Mouse (Mus musculus) MEL (cell line): ENCODE data around the gene Ccdc125. TPM values are rescaled to one million over a fixed set of nuclear protein-coding genes. Genes with fewer than 3 reads are reported as not detected.
A peak's percentile ranks its signal among the peaks of the same experiment; 100 is the strongest.

Experiments used
- DNase-seq: peaks from one replicate; pipeline ENCODE4 v3.0.0; 2011; ENCODE audit warnings: low read depth, low spot score
- H3K27ac ChIP-seq: 2 replicates; pipeline ENCODE4 v1.5.1; 2012; ENCODE audit warnings: low read depth, mild to moderate bottlenecking, control low read depth, low read length, moderate library complexity; ENCODE audit not compliant: control insufficient read depth
- H3K27me3 ChIP-seq, 2 experiments: fragments of 150-350 bp in 1 of 2; sonication (generic) in 1 of 2; 2 replicates each; pipeline ENCODE4 v1.6.1; 2012; ENCODE audit warnings: low read length in 2 of 2, mild to moderate bottlenecking in 2 of 2, improper control_type of control experiment in 1 of 2, moderate library complexity in 1 of 2; ENCODE audit not compliant: insufficient read depth in 2 of 2, control insufficient read depth in 1 of 2
- H3K36me3 ChIP-seq, 2 experiments: 2 replicates each; pipeline ENCODE4 v1.6.1; 2012 to 2014; ENCODE audit warnings: low read length in 2 of 2, improper control_type of control experiment in 1 of 2, inconsistent platforms in 1 of 2, mild to moderate bottlenecking in 1 of 2; ENCODE audit not compliant: insufficient read depth in 2 of 2, control insufficient read depth in 1 of 2
- H3K4me1 ChIP-seq, 2 experiments: fragments of 150-350 bp in 1 of 2; sonication (generic) in 1 of 2; 2 replicates each; pipeline ENCODE4 v1.6.1; 2012; ENCODE audit warnings: low read length in 2 of 2, improper control_type of control experiment in 1 of 2, mild to moderate bottlenecking in 1 of 2; ENCODE audit not compliant: insufficient read depth in 2 of 2, control insufficient read depth in 1 of 2
- H3K4me3 ChIP-seq, 2 experiments: fragments of 150-350 bp in 1 of 2; sonication (generic) in 1 of 2; 2 replicates each; pipeline ENCODE4 v1.5.1; 2012; ENCODE audit warnings: low read depth in 2 of 2, low read length in 2 of 2, mild to moderate bottlenecking in 2 of 2, moderate library complexity in 2 of 2, control low read depth in 1 of 2, improper control_type of control experiment in 1 of 2; ENCODE audit not compliant: control insufficient read depth in 1 of 2, insufficient read depth in 1 of 2
- H3K79me2 ChIP-seq: 2 replicates; pipeline ENCODE4 v1.6.1; 2012; ENCODE audit warnings: mild to moderate bottlenecking, low read length, moderate library complexity; ENCODE audit not compliant: control insufficient read depth, poor library complexity, insufficient read depth
- H3K9ac ChIP-seq: 2 replicates; pipeline ENCODE4 v1.6.1; 2012; ENCODE audit warnings: low read depth, mild to moderate bottlenecking, control low read depth, low read length, moderate library complexity; ENCODE audit not compliant: control insufficient read depth, poor library complexity, severe bottlenecking
- H3K9me3 ChIP-seq: fragments of 150-350 bp; sonication (generic); replicated peaks from 2 replicates; pipeline ENCODE4 v1.6.1; 2012; ENCODE audit warnings: mild to moderate bottlenecking, low read length, improper control_type of control experiment, moderate library complexity; ENCODE audit not compliant: insufficient read depth
- BHLHE40 ChIP-seq: IDR thresholded peaks from 2 replicates; pipeline ENCODE4 v1.6.1; 2012; ENCODE audit warnings: low read depth, mild to moderate bottlenecking, inconsistent platforms, low read length, improper control_type of control experiment, borderline replicate concordance
- CHD2 ChIP-seq: IDR thresholded peaks from 2 replicates; pipeline ENCODE4 v1.6.1; 2011; ENCODE audit warnings: low read length, improper control_type of control experiment
- CTCF ChIP-seq, 3 experiments: IDR thresholded peaks in 2 of 3; conservative IDR thresholded peaks in 1 of 3; 2 replicates each; pipeline ENCODE4 v1.5.1; 2011 to 2012; ENCODE audit warnings: low read length in 3 of 3, low read depth in 2 of 3, mild to moderate bottlenecking in 2 of 3, improper control_type of control experiment in 1 of 3, inconsistent platforms in 1 of 3, mixed read lengths in 1 of 3, moderate library complexity in 1 of 3; ENCODE audit not compliant: control insufficient read depth in 1 of 3, insufficient read depth in 1 of 3, poor library complexity in 1 of 3, severe bottlenecking in 1 of 3
- JUND ChIP-seq: IDR thresholded peaks from 2 replicates; pipeline ENCODE4 v1.6.1; 2011; ENCODE audit warnings: low read depth, mild to moderate bottlenecking, improper control_type of control experiment, low read length
- KAT2A ChIP-seq: conservative IDR thresholded peaks from 2 replicates; pipeline ENCODE4 v1.6.1; 2012; ENCODE audit warnings: low read depth, low read length, improper control_type of control experiment, inconsistent platforms
- MAX ChIP-seq: IDR thresholded peaks from 2 replicates; pipeline ENCODE4 v1.6.1; 2011; ENCODE audit warnings: low read length, improper control_type of control experiment
- MYB ChIP-seq: IDR thresholded peaks from 2 replicates; pipeline ENCODE4 v1.6.1; 2011; ENCODE audit warnings: mild to moderate bottlenecking, low read depth, low read length, improper control_type of control experiment
- NELFE ChIP-seq: IDR thresholded peaks from 2 replicates; pipeline ENCODE4 v1.6.1; 2011; ENCODE audit warnings: low read depth, low read length, improper control_type of control experiment
- RCOR1 ChIP-seq: IDR thresholded peaks from 2 replicates; pipeline ENCODE4 v1.6.1; 2012; ENCODE audit warnings: low read depth, mild to moderate bottlenecking, inconsistent platforms, low read length, improper control_type of control experiment
- SIN3A ChIP-seq: IDR thresholded peaks from 2 replicates; pipeline ENCODE4 v1.6.1; 2012; ENCODE audit warnings: low read length, improper control_type of control experiment, inconsistent platforms
- SMC3 ChIP-seq: IDR thresholded peaks from 2 replicates; pipeline ENCODE4 v1.6.1; 2011; ENCODE audit warnings: low read depth, low read length, improper control_type of control experiment
- TBP ChIP-seq: IDR thresholded peaks from 2 replicates; pipeline ENCODE4 v1.8.0; 2011; ENCODE audit warnings: low read depth, low read length, improper control_type of control experiment
- TCF12 ChIP-seq: IDR thresholded peaks from 2 replicates; pipeline ENCODE4 v1.6.1; 2014; ENCODE audit warnings: low read depth, mild to moderate bottlenecking, inconsistent platforms, low read length, improper control_type of control experiment, moderate library complexity
- UBTF ChIP-seq: IDR thresholded peaks from 2 replicates; pipeline ENCODE4 v1.6.1; 2012; ENCODE audit warnings: low read depth, mild to moderate bottlenecking, inconsistent platforms, low read length, improper control_type of control experiment, moderate library complexity, borderline replicate concordance; ENCODE audit not compliant: insufficient read depth
- USF1 ChIP-seq: IDR thresholded peaks from 2 replicates; pipeline ENCODE4 v1.6.1; 2014; ENCODE audit warnings: low read depth, mild to moderate bottlenecking, inconsistent platforms, low read length, improper control_type of control experiment, moderate library complexity
- USF2 ChIP-seq, 2 experiments: IDR thresholded peaks; 2 replicates each; pipeline ENCODE4 v1.6.1; 2011 to 2012; ENCODE audit warnings: improper control_type of control experiment in 2 of 2, low read length in 2 of 2, borderline replicate concordance in 1 of 2, inconsistent platforms in 1 of 2, low read depth in 1 of 2, mild to moderate bottlenecking in 1 of 2; ENCODE audit not compliant: insufficient read depth in 1 of 2
- ZKSCAN1 ChIP-seq: IDR thresholded peaks from 2 replicates; pipeline ENCODE4 v1.6.1; 2012; ENCODE audit warnings: low read depth, mild to moderate bottlenecking, inconsistent platforms, low read length, improper control_type of control experiment, moderate library complexity
- ZMIZ1 ChIP-seq: IDR thresholded peaks from 2 replicates; pipeline ENCODE4 v1.6.1; 2012; ENCODE audit warnings: low read depth, mild to moderate bottlenecking, inconsistent platforms, low read length, improper control_type of control experiment, moderate library complexity
- polyA plus RNA-seq, 2 experiments: library from polyadenylated mRNA; stranded (reverse) in 1 of 2; unstranded in 1 of 2; fragments of >175 nt in 1 of 2; fragments of >200 nt in 1 of 2; gene quantifications; 2 replicates each; pipeline versions ENCODE4 v1.2.1 to v1.2.4; 2012; ENCODE audit warnings: low replicate concordance in 2 of 2, low read depth in 1 of 2; ENCODE audit not compliant: insufficient read length in 2 of 2, insufficient read depth in 1 of 2, missing spikeins in 1 of 2
- total RNA-seq: library from RNA; depleted of rRNA; stranded (reverse); fragments of 300-350 nt; gene quantifications from 2 replicates; pipeline ENCODE4 v1.2.3, GENCODE M21; 2012; rRNA removed

Ccdc125 gene
- total and polyA plus RNA-seq, 3 experiments, result 0.29 TPM; not detected in 2

DNA sequence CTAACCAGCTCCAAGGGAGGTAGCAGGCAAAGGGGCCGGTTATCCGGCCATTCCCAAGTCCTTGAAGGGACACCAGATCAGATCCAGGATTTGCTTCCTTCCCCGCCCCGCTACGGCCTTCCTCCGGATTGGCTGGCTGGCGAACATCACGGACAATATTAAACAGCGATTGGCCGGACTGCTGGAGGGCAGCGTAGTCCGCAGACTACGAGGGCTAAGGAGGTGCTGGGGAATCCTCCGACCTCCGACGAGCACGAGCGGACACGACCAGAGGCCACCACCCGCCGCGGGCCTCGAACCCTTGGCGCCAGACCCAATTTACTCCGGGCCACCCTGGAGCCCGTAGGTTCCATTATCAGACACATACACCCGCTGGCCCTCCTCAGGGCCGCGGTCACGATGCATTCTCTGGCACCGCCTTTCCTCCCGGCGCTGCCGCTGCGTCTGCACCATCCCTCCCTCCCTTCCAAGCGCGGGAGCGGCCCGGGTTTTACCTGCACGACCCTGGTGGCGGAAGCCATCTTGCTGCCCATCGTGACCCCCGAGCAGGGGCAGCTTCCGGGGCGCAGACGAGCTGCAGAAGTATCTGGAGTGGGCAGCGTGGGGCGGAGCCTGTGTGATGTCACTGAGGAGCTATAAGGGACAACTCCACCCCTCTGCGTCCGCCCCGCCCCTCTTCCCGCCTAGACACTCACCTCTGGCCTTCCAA, 74.7 kb downstream of the Ccdc125 start, which contains the start of gene Mrps36 (continued):
- TF ChIP-seq UBTF (no peak), CTCF (IDR thresholded peaks at IDR 0.05 in 2 of 3, conservative IDR thresholded peaks at IDR 0.05 in 1 of 3; ENCODE audit: control insufficient read depth in 1 of 3, insufficient read depth in 1 of 3, low read depth in 2 of 3, low read length in 3 of 3, poor library complexity in 1 of 3, severe bottlenecking in 1 of 3) (no peak), MYB (no peak), USF1 (no peak), NELFE (no peak; the same call in none of the 2 replicates), CHD2 (no peak), ZMIZ1 (0 out of 2 replicates have a peak, but pooled peaks have one; percentile 37), TBP (peak; percentile 91), KAT2A (no peak), SIN3A (peak; percentile 70), ZKSCAN1 (no peak), MAX (peak; percentile 49; the same call in 1 of the 2 replicates), TCF12 (no peak; the same call in 1 of the 2 replicates), USF2 (IDR thresholded peaks at IDR 0.05; ENCODE audit: borderline replicate concordance in 1 of 2, insufficient read depth in 1 of 2, low read depth in 1 of 2, low read length in 2 of 2) (no peak), JUND (no peak), BHLHE40 (no peak), SMC3 (no peak)

DNA sequence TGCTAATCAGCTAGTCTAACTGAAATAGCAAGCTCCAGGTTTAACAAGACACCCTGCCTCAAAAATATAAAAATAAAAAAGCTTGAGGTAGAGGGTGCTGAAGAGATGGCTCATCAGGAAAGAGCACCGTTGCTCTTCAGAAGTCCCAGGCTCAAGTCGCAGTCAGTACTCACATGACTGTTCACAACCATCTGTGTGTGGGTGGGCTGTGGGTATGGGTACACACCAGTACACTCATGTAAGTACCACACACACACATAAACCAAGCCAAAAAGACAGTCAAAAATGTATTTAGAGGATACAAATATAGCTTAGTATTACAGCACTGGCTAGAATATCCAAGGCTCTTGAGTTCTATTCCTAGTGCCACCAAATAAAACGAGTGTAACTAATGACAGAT, 76.6 kb downstream of the Ccdc125 start:
- Histone ChIP-seq H3K27me3 (no peaks in the 10 kb centered on the region), H3K79me2 (peaks cover 15% of the 10 kb centered on the region)
- TF ChIP-seq NELFE (no peak), USF1 (no peak), RCOR1 (no peak), MYB (no peak), MAX (no peak)
- TF ChIP-seq, all 39 proteins: peak for 0
- Histone ChIP-seq H3K9me3 (no peaks in the 10 kb centered on the region), H3K4me1 (peaks cover 11 to 33% of the 10 kb centered on the region in 2 experiments), H3K9ac (no peak overlapping the region), H3K36me3 (peaks cover 0 to 32% of the 10 kb centered on the region in 2 experiments; a peak in 2 of 4 replicates), H3K4me3 (no peak overlapping the region), H3K27ac (no peak overlapping the region)
- DNase-seq, result no peak

Other genes with a start within 250 kb of the Ccdc125 start
- not detected in 2 replicates for gene Naip1, start 216.8 kb upstream of the Ccdc125 start, total RNA-seq
- under 1 TPM in 1 of 2 experiments, not detected in 1; 0.01 TPM for gene Naip1, start 216.8 kb upstream of the Ccdc125 start, polyA plus RNA-seq
- gene Gtf2h2, start 177.1 kb upstream of the Ccdc125 start, total RNA-seq, result 43.0 and 47.2 TPM in 2 replicates
- gene Gtf2h2, start 177.1 kb upstream of the Ccdc125 start, polyA plus RNA-seq, result 10 to 100 TPM in 1 of 2 experiments, not detected in 1; 71.6 TPM
- 0.23 and 0.31 TPM in 2 replicates for gene Ocln, start 117.0 kb upstream of the Ccdc125 start, total RNA-seq
- gene Ocln, start 117.0 kb upstream of the Ccdc125 start, polyA plus RNA-seq, result under 1 TPM in 1 of 2 experiments, not detected in 1; 0.58 TPM
- gene Marveld2, start 52.7 kb upstream of the Ccdc125 start, total RNA-seq, result not detected in 2 replicates
- gene Marveld2, start 52.7 kb upstream of the Ccdc125 start, polyA plus RNA-seq, result not detected
- gene Ak6, start 18.7 kb upstream of the Ccdc125 start, total RNA-seq, result 234 and 247 TPM in 2 replicates
- gene Ak6, start 18.7 kb upstream of the Ccdc125 start, polyA plus RNA-seq, result 100 to 1,000 TPM; 199 to 216 TPM
- gene Rad17, start 18.7 kb upstream of the Ccdc125 start, total RNA-seq, result 29.4 and 31.2 TPM in 2 replicates
- 10 to 100 TPM in 1 of 2 experiments, not detected in 1; 21.7 TPM for gene Rad17, start 18.7 kb upstream of the Ccdc125 start, polyA plus RNA-seq
- gene Taf9, start 18.1 kb upstream of the Ccdc125 start, total RNA-seq, result 19.8 and 23.7 TPM in 2 replicates
- 10 to 100 TPM in 1 of 2 experiments, not detected in 1; 38.5 TPM for gene Taf9, start 18.1 kb upstream of the Ccdc125 start, polyA plus RNA-seq
- 63.0 and 67.7 TPM in 2 replicates for gene Cdk7, start 61.2 kb downstream of the Ccdc125 start, total RNA-seq
- 10 to 100 TPM in 1 of 2 experiments, not detected in 1; 87.1 TPM for gene Cdk7, start 61.2 kb downstream of the Ccdc125 start, polyA plus RNA-seq
- gene Mrps36, start 74.9 kb downstream of the Ccdc125 start, total RNA-seq, result 60.4 and 73.1 TPM in 2 replicates
- 10 to 100 TPM in 1 of 2 experiments, not detected in 1; 91.1 TPM for gene Mrps36, start 74.9 kb downstream of the Ccdc125 start, polyA plus RNA-seq
- 32.2 and 33.3 TPM in 2 replicates for gene Cenph, start 106.2 kb downstream of the Ccdc125 start, total RNA-seq
- 10 to 100 TPM in 1 of 2 experiments, not detected in 1; 48.8 TPM for gene Cenph, start 106.2 kb downstream of the Ccdc125 start, polyA plus RNA-seq
- gene Ccnb1, start 116.9 kb downstream of the Ccdc125 start, total RNA-seq, result 139 and 185 TPM in 2 replicates
- 100 to 1,000 TPM; 229 to 682 TPM for gene Ccnb1, start 116.9 kb downstream of the Ccdc125 start, polyA plus RNA-seq
- 56.2 and 58.3 TPM in 2 replicates for gene Slc30a5, start 163.7 kb downstream of the Ccdc125 start, total RNA-seq
- 10 to 100 TPM in 1 of 2 experiments, not detected in 1; 57.4 TPM for gene Slc30a5, start 163.7 kb downstream of the Ccdc125 start, polyA plus RNA-seq